Mouse (Mus musculus) retina, adult 2 months (tissue): ENCODE measurements around the gene Wdr75.

Source experiments
- DNase-seq: peaks from one replicate; pipeline ENCODE4 v3.0.0-alpha.2; 2012; ENCODE audit warnings: low read depth, low spot score

The Wdr75 gene

GRCm38 (mm10) chr1:45837736-45838135 lies 42.8 kb downstream of the Wdr75 start:
- DNase-seq = no peak

GRCm38 (mm10) chr1:45838271-45838670 lies 43.3 kb downstream of the Wdr75 start:
- no peak for DNase-seq

GRCm38 (mm10) chr1:45845466-45845865 lies 50.5 kb downstream of the Wdr75 start:
- no peak for DNase-seq

DNA sequence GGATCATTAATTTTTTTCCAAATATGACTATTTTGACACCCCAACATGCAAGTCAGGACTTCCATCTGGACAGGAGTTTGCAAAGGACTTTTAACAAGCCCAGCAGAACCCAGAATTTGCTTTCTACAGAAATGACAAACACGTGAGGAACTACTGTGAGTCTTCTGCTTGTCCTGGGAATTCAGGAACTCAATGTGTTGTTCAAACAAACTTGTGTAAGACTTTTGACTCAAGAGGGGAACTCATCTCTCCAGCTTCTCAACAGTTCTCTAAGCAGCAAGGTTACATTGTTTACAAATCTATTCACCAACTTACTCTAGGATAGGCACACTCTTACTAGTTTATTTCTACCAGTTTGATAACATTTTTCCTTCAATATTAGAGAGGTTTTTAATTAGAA lies 63.1 kb downstream of the Wdr75 start:
- DNase-seq = no peak

DNA sequence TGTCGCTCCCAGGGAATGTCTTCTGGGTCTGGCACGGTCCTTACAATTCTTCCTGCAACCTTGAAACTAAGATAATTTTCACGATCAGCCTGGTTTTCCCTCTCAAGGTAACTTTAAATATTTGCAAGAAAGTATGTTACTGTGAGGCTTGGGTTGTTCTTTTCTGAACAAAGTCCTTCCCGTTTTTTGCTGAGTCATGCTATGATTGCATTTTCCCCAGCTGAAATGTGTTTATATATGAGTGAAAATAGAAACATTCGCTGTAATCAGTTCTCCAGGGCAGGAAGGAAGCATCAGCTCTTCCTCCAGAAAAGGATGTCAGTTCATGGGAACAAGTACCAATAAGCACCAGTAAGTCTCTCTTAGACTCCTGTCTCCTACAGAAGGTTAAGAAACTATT lies 65.4 kb downstream of the Wdr75 start:
- no peak for DNase-seq

DNA sequence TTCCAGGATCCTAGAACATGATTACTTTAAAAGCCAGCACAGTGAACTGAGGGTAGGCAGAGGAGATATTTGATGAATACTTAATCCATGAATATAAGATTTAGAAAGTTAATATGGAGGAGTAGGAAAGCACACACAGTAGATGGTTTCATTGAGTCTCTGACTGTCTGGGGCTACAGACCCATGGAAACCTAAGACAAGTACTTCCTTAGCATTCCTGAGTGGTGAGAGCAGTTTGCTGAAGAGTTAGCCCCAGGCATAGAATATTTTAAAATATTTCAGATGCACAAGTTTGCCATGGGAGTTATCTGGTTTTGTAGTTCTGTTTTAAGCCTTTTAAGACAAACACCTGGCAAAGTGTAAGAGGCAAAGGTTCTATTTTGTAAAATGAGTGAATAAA lies 66.2 kb downstream of the Wdr75 start:
- DNase-seq = no peak

GRCm38 (mm10) chr1:45863641-45864040 lies 68.7 kb downstream of the Wdr75 start:
- no peak for DNase-seq

GRCm38 (mm10) chr1:45864564-45865014 lies 69.6 kb downstream of the Wdr75 start:
- DNase-seq = no peak

DNA sequence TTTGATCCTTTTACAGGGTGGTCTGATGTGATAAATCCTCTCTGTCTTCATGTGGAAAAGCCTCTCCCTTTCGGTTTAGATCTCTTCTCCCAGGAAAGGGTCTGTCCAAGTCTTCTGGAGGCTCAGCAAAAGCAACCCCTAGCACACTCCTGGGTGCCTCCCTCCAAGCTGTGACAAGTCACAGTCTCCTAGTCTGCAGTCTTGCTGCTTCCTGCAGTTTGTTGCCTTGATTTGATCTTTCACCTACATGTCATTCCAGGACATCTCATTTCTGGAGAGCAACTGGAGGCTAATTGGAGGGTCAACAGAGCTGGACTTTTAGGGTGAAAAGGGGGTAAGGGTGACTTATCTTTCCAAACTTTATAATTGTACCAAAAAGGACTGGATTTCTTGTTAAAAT lies 70.3 kb downstream of the Wdr75 start:
- no peak for DNase-seq

DNA sequence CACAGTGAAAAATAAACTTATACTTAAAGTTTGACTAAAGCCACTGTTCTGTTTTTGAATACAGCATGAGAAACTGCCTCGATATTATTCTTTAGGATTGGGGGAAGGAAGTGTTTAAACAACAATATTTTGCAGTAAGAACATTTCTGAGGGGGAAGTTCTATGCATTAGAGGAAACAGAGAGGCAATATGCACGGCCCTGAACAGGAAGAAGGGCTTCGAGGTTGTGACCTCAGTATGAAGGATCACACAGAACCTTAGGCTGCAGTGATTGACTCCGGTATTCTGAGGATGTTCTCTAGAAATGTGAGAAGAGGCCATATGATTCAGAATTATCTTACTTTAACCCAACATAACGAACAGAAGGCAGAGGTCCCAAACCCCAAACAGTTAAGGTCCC lies 70.8 kb downstream of the Wdr75 start:
- DNase-seq = no peak

GRCm38 (mm10) chr1:45866288-45867018 lies 71.5 kb downstream of the Wdr75 start:
- no peak for DNase-seq

GRCm38 (mm10) chr1:45868050-45868449 lies 73.1 kb downstream of the Wdr75 start:
- DNase-seq = no peak

GRCm38 (mm10) chr1:45868479-45869137 lies 73.6 kb downstream of the Wdr75 start:
- DNase-seq = no peak
